Mouse (Mus musculus): ENCODE data around the gene Kat6b. TPM values are rescaled to one million over a fixed set of nuclear protein-coding genes. Genes with fewer than 3 reads are reported as not detected.

Kat6b gene
- polyA plus RNA-seq (2015; fragmentation: Nextera tagmentation; extraction: Ambion mirVana), result 11.4 and 12.0 TPM in 2 replicates

GRCm38 (mm10) chr14:21481231-21481630 is at the start of gene Kat6b:
Kat6b (plus strand) TSS chr14:21481434.
- no peak within 1 kb of the TSS for H3K27ac ChIP-seq
- no peak within 1 kb of the TSS for H3K4me2 ChIP-seq
- no peak within 1 kb of the TSS for H3K4me3 ChIP-seq
- ATAC-seq (ENCODE audit: borderline replicate concordance, extremely low read depth, low FRiP score, low TSS enrichment), result no peak
- 85% methylated on average over 7 of the region's 7 CpGs for WGBS
- no peaks in the 10 kb centered on the region for H3K36me3 ChIP-seq
- no peak within 1 kb of the TSS for H3K9ac ChIP-seq
- H3K27me3 ChIP-seq, result no peaks in the 10 kb centered on the region
- no peaks in the 10 kb centered on the region for H3K9me3 ChIP-seq
- no peaks in the 10 kb centered on the region for H3K4me1 ChIP-seq

GRCm38 (mm10) chr14:21433415-21433814 is 47.8 kb upstream of the Kat6b start:
- no peak overlapping the region for H3K9ac ChIP-seq
- no peaks in the 10 kb centered on the region for H3K36me3 ChIP-seq
- 65% methylated on average over 4 of the region's 4 CpGs for WGBS
- H3K9me3 ChIP-seq, result no peaks in the 10 kb centered on the region
- no peak overlapping the region for H3K27ac ChIP-seq
- ATAC-seq (ENCODE audit: borderline replicate concordance, extremely low read depth, low FRiP score, low TSS enrichment), result no peak
- no peaks in the 10 kb centered on the region for H3K27me3 ChIP-seq
- no peak overlapping the region for H3K4me2 ChIP-seq
- no peak overlapping the region for H3K4me3 ChIP-seq
- no peaks in the 10 kb centered on the region for H3K4me1 ChIP-seq

GRCm38 (mm10) chr14:21433995-21434394 is 47.2 kb upstream of the Kat6b start:
- Histone ChIP-seq H3K4me2 (no peak overlapping the region), H3K9me3 (no peaks in the 10 kb centered on the region), H3K36me3 (no peaks in the 10 kb centered on the region), H3K27ac (no peak overlapping the region), H3K9ac (no peak overlapping the region), H3K4me1 (no peaks in the 10 kb centered on the region), H3K4me3 (no peak overlapping the region), H3K27me3 (no peaks in the 10 kb centered on the region)
- 80% methylated on average over 5 of the region's 5 CpGs for WGBS
- no peak for ATAC-seq (ENCODE audit: borderline replicate concordance, extremely low read depth, low FRiP score, low TSS enrichment)

DNA sequence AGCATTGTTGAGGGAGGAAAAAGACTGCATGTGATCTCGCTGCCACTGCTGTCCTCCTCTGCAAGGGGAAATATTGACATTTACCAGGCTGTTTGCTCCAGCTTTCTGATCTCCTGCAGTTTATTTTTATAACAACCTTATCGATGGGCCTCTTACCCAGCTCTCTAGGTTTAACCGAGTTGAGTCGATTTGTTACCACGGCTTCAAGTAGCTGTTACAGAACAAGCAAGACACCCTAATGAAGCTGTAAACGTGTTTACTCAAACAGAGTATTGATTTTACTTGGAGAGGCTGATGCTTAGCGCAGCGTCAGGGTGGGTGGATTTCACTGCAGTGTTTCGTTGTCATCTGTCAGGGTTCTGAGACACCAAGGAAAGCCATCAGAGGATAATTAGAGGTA is 46.5 kb upstream of the Kat6b start:
- ATAC-seq (ENCODE audit: borderline replicate concordance, extremely low read depth, low FRiP score, low TSS enrichment), result no peak
- H3K4me1 ChIP-seq, result no peaks in the 10 kb centered on the region
- no peak overlapping the region for H3K9ac ChIP-seq
- WGBS, result 31% methylated on average over 9 of the region's 9 CpGs
- H3K4me2 ChIP-seq, result no peak overlapping the region
- no peaks in the 10 kb centered on the region for H3K9me3 ChIP-seq
- H3K27ac ChIP-seq, result no peak overlapping the region
- H3K4me3 ChIP-seq, result no peak overlapping the region
- no peaks in the 10 kb centered on the region for H3K27me3 ChIP-seq
- H3K36me3 ChIP-seq, result no peaks in the 10 kb centered on the region

- 21% methylated on average over 4 of the region's 4 CpGs for WGBS
- Histone ChIP-seq H3K27ac (no peak overlapping the region), H3K36me3 (no peaks in the 10 kb centered on the region), H3K4me1 (0 out of 2 replicates have a peak, but pooled peaks cover 2% of the 10 kb centered on the region), H3K4me2 (no peak overlapping the region), H3K9me3 (no peaks in the 10 kb centered on the region), H3K4me3 (no peak overlapping the region), H3K9ac (no peak overlapping the region), H3K27me3 (no peaks in the 10 kb centered on the region)
- ATAC-seq (ENCODE audit: borderline replicate concordance, extremely low read depth, low FRiP score, low TSS enrichment), result no peak; the same call in 1 of the 2 replicates
Observed at GRCm38 (mm10) chr14:21439785-21440184, 41.4 kb upstream of the Kat6b start.

DNA sequence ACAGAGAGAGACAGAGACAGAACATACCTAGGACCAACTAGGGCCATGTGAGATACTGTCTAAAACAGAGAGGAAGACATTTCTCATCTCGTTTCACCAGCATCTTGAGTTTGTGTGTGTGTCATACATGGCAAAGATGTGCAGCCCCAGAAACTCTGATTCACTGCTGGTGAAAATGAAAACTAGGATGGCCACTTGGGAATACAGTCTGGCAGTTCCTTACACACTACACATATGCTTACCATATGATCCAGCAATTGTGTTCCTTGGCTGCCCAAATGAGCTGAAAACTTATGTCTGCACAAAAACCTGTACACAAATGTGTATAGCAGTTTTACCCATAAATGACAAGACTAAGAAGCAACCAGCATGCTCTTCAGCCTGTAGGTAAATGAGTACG is 40.7 kb upstream of the Kat6b start:
- Histone ChIP-seq H3K9me3 (no peaks in the 10 kb centered on the region), H3K9ac (no peak overlapping the region), H3K4me1 (0 out of 2 replicates have a peak, but pooled peaks cover 2% of the 10 kb centered on the region), H3K27me3 (no peaks in the 10 kb centered on the region), H3K4me2 (no peak overlapping the region), H3K4me3 (no peak overlapping the region), H3K36me3 (no peaks in the 10 kb centered on the region), H3K27ac (no peak overlapping the region)
- 93% methylated on average over 2 of the region's 2 CpGs for WGBS
- ATAC-seq (ENCODE audit: borderline replicate concordance, extremely low read depth, low FRiP score, low TSS enrichment), result no peak

GRCm38 (mm10) chr14:21441772-21442533 is 39.3 kb upstream of the Kat6b start:
- Histone ChIP-seq H3K4me2 (no peak overlapping the region), H3K36me3 (no peaks in the 10 kb centered on the region), H3K27ac (no peak overlapping the region), H3K27me3 (no peaks in the 10 kb centered on the region), H3K4me1 (0 out of 2 replicates have a peak, but pooled peaks cover 2% of the 10 kb centered on the region), H3K4me3 (no peak overlapping the region), H3K9ac (no peak overlapping the region), H3K9me3 (no peaks in the 10 kb centered on the region)
- no peak for ATAC-seq (ENCODE audit: borderline replicate concordance, extremely low read depth, low FRiP score, low TSS enrichment)
- WGBS, result 64% methylated on average over 10 of the region's 10 CpGs

DNA sequence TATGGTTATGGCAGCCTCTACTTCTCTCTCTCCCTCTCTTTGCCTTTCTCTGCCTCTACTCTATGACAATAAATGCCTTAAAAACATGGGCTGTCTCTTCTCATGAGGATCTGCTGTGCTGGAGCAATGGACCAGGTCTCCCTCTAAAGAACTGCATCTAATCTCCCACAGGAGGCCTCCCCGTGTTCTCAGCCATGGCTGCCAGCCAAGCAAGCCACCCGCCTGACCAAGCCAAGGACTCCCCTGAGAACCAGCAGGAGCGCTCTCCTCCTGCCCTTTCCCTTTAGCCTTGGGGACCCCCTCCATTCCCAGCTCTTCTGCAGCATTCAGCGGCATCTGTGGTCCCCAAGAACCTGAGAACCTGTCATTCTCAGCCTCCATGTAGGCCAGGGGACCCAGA is 28.7 kb upstream of the Kat6b start:
- no peak overlapping the region for H3K27ac ChIP-seq

GRCm38 (mm10) chr14:21453896-21454295 is 27.3 kb upstream of the Kat6b start:
- Histone ChIP-seq H3K4me3 (no peak overlapping the region), H3K27ac (no peak overlapping the region), H3K4me1 (no peaks in the 10 kb centered on the region), H3K36me3 (no peaks in the 10 kb centered on the region), H3K9me3 (no peaks in the 10 kb centered on the region), H3K4me2 (no peak overlapping the region), H3K27me3 (no peaks in the 10 kb centered on the region), H3K9ac (no peak overlapping the region)
- no peak for ATAC-seq (ENCODE audit: borderline replicate concordance, extremely low read depth, low FRiP score, low TSS enrichment)
- 57% methylated on average over 2 of the region's 2 CpGs for WGBS

More for the DNA sequence above, 28.7 kb upstream of the Kat6b start:
- H3K9ac ChIP-seq, result no peak overlapping the region
- H3K36me3 ChIP-seq, result no peaks in the 10 kb centered on the region
- H3K4me1 ChIP-seq, result no peaks in the 10 kb centered on the region
- no peak overlapping the region for H3K4me3 ChIP-seq
- H3K27me3 ChIP-seq, result no peaks in the 10 kb centered on the region
- ATAC-seq (ENCODE audit: borderline replicate concordance, extremely low read depth, low FRiP score, low TSS enrichment), result no peak
- WGBS, result 64% methylated on average over 4 of the region's 4 CpGs
- no peak overlapping the region for H3K4me2 ChIP-seq
- no peaks in the 10 kb centered on the region for H3K9me3 ChIP-seq

GRCm38 (mm10) chr14:21455654-21456350 is 25.4 kb upstream of the Kat6b start:
- H3K4me2 ChIP-seq, result no peak overlapping the region
- H3K27ac ChIP-seq, result no peak overlapping the region
- no peak overlapping the region for H3K4me3 ChIP-seq
- H3K27me3 ChIP-seq, result no peaks in the 10 kb centered on the region
- H3K9ac ChIP-seq, result no peak overlapping the region
- H3K36me3 ChIP-seq, result no peaks in the 10 kb centered on the region
- no peaks in the 10 kb centered on the region for H3K9me3 ChIP-seq
- H3K4me1 ChIP-seq, result no peaks in the 10 kb centered on the region
- no peak for ATAC-seq (ENCODE audit: borderline replicate concordance, extremely low read depth, low FRiP score, low TSS enrichment)
- WGBS, result 89% methylated on average over 7 of the region's 7 CpGs

- no peaks in the 10 kb centered on the region for H3K4me1 ChIP-seq
- no peak overlapping the region for H3K4me3 ChIP-seq
- H3K9me3 ChIP-seq, result no peaks in the 10 kb centered on the region
- no peak overlapping the region for H3K27ac ChIP-seq
- no peak overlapping the region for H3K9ac ChIP-seq
- no peaks in the 10 kb centered on the region for H3K36me3 ChIP-seq
- no peak for ATAC-seq (ENCODE audit: borderline replicate concordance, extremely low read depth, low FRiP score, low TSS enrichment)
- no peaks in the 10 kb centered on the region for H3K27me3 ChIP-seq
- H3K4me2 ChIP-seq, result no peak overlapping the region
Observed at GRCm38 (mm10) chr14:21456526-21456925, 24.7 kb upstream of the Kat6b start.

DNA sequence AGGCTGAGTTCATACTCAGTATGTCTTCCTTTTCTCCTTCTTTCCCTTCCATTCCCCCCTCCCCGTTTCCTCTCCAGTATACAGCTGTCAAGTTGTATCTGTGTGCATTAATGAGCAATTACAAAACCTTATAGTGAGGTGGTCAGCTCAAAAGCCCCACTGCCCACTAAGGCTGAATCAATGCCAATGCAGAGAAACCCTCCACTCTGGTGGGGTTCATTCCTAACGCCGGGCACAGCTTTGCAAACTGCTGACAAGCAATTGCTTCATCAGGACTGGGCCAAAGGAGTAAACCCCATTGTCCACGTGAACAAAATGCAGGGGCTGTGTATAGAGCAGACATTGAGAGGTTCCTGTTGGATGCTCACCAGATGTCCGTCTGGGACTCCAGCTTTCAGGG is 23.4 kb upstream of the Kat6b start:
- 74% methylated on average over 5 of the region's 5 CpGs for WGBS
- H3K9ac ChIP-seq, result no peak overlapping the region
- no peak for ATAC-seq (ENCODE audit: borderline replicate concordance, extremely low read depth, low FRiP score, low TSS enrichment)

More for the DNA sequence above, 23.4 kb upstream of the Kat6b start:
- Histone ChIP-seq H3K36me3 (no peaks in the 10 kb centered on the region), H3K27ac (no peak overlapping the region), H3K9me3 (no peaks in the 10 kb centered on the region), H3K4me1 (no peaks in the 10 kb centered on the region), H3K4me2 (no peak overlapping the region), H3K4me3 (no peak overlapping the region), H3K27me3 (no peaks in the 10 kb centered on the region)

All from lung, embryonic 15.5 days (tissue).